Mouse (Mus musculus) forebrain, embryonic 10.5 days (tissue): ENCODE data around the gene Rmi2. TPM values are rescaled to one million over a fixed set of nuclear protein-coding genes. Genes with fewer than 3 reads are reported as not detected.

ENCODE experiments used
- polyA plus RNA-seq: library from polyadenylated mRNA; unstranded; fragments of >200 nt; fragmentation: Nextera tagmentation; extraction: Ambion mirVana; gene quantifications from 2 replicates; pipeline ENCODE4 v1.2.1, GENCODE M21; 2016

Gene Rmi2
- polyA plus RNA-seq, 1 experiment from 2014 or later = 5.2 TPM

Other genes with a start within 250 kb of the Rmi2 start
- gene Socs1, start 49.5 kb upstream of the Rmi2 start, polyA plus RNA-seq = 2.3 and 2.7 TPM in 2 replicates
- gene Tnp2, start 46.4 kb upstream of the Rmi2 start, polyA plus RNA-seq = not detected in 2 replicates
- not detected in 2 replicates for gene Prm3, start 44.1 kb upstream of the Rmi2 start, polyA plus RNA-seq
- gene Prm2, start 38.9 kb upstream of the Rmi2 start, polyA plus RNA-seq = not detected in 2 replicates
- gene Prm1, start 29.2 kb upstream of the Rmi2 start, polyA plus RNA-seq = not detected in 2 replicates
- not detected in 2 replicates for gene Gm11172, start 22.1 kb upstream of the Rmi2 start, polyA plus RNA-seq
- 64.9 and 67.0 TPM in 2 replicates for gene Snn, start 225.9 kb downstream of the Rmi2 start, polyA plus RNA-seq
- gene Litaf, start 231.1 kb downstream of the Rmi2 start, polyA plus RNA-seq = 61.7 and 65.1 TPM in 2 replicates